Mouse (Mus musculus): ENCODE measurements around the gene AC134908.4. TPM values are rescaled to one million over a fixed set of nuclear protein-coding genes. Genes with fewer than 3 reads are reported as not detected.
A peak's percentile ranks its signal among the peaks of the same experiment; 100 is the strongest.

AC134908.4 gene
- total RNA-seq, 2 experiments from 2014 or later: not detected

DNA sequence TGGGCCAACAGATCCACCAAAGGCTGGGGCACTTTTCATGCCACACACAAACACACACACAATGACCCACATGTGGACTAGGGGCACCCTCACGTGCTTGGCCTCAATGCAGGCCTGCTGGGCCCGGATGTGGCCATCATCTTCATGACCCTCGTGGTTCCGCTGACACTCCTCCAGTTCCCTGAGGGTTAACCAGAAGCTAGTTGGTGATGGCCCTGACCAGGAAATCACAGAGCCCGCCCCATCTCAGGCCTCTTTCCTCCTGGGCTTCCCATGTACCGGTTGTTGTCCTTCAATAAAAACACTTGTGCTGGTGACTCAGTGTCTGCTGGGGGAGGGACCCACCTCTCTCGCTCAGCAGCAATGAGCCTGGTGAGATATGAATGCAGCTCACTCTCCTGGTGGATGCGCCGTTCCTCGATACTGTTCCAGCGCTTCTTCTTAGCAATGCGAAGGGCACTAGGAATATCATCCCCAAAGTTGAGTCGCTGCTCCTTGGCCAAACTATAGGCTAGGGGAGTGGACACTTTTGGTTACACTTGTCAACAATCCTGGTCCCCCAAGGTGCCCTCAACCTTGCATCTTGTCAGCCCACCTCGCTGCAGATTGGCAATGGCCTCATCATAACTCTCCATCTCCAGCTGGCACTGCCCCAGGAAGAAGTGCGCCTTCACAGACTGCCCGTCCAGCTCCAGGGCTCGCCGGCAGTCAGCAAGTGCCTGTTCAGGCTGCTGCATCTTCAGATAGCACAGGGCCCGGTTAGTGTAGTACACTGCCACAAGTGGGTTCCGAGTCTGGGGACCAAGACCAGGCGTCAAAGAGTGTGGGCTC lies 36.2 kb upstream of the AC134908.4 start:
- DNase-seq: no peak

DNA sequence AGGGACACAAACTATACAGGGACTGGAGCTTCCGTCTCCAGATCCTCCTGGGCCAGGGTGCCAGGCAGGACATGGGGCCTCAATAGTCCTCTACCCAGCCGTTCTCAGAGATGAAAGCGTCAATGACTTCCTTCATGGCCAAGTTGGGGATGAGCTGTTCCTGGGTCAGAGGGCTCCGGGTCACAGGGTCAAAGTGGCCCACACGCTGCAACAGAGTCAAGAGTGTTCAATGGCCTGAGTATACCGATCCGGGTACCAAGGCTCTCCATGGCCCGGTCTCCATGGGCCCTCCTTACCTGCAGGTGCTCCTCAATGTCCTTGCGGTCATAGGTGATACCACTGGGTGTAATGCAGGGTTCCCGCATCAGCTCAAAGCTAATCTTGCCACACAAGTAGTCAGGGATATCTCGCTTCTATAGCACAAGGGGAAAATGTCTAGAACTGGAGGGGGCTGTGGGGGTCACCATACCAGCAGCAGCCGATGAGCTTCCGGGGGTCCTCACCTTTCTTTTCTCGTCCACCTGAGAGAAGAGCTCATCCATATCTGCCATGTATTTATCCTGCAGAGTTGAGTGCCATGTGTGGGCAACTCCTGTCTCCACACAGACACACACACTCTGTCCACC lies 35.5 kb upstream of the AC134908.4 start:
- no peak for DNase-seq

DNA sequence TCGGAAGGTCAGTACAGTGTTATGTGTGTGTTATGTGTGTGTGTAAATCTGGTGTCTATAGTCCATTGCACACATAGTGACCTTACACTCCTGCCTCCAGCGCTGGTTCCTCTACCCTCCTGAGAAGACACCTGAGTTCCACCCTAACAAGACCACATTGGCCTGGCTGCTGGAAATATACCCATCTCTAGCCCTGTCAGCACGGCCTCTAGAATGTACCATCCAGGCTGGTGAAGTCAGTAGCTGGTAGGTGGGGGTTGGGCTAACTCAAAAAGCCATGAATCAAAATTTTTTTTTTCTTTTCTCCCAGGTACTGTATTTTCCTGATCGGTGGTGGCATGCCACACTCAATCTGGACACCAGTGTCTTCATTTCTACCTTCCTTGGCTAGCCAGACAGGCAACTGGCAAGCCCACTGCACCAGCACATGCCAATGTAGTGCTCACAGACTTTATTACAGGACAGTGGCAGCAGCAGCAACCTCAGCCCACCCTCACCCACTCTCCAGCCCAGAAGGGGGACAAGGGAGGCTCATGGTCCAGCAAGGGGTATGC lies 34.8 kb upstream of the AC134908.4 start:
- no peak for DNase-seq

DNA sequence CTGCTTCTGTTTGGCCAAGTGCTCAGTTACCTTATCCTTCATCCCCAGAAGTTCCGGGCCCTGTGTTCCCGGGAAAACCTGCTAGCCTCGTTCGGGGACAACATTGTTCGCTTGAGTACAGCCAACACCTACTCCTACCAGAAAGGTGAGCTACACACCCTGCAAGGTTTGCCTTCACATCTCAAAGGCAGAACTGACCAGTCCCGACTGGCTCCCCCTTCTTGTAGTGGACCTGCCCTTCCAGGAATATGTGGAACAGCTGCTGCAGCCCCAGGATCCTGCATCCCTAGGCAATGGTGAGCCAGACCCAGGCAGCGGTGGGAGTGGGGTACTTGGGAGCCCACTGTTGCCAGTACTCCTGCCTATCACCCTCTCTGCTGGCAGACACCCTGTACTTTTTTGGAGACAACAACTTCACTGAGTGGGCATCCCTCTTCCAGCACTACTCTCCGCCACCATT lies 34.1 kb upstream of the AC134908.4 start:
- DNase-seq: no peak

DNA sequence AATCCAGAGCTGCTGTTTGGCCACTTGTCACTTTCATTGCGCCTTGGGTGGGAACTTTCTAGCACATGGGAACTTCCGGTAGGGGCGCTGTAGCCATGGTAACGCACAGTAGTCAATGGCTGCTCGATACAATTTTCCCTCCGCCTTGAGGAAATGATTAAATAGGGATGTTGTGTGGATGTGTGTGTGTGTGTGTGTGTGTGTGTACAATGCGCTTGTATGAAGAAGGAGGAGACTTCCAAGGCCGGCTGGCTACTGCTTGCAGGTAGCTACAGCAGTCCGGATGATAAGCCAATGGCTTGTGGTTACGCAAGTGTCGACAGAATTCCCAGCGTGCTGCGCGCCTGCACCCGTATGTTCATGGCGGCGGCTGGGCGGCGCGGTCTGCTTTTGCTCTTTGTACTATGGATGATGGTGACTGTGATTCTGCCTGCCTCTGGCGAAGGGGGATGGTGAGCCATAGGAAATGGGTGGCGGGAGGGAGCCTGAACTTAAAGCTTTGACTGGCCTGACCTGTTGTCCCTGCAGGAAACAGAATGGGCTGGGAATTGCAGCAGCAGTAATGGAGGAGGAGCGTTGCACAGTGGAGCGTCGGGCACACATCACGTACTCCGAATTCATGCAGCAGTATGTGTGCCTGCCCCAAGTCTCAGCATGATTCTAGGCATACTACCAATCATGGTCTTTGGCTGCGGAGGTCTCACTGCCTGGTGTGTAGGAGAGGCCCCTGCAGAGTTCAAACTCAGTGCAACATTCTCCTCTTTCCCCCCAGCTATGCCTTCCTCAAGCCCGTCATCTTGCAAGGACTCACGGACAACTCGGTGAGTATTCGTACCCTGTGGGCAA lies 33.5 kb upstream of the AC134908.4 start, which contains the start of gene Jmjd8:
Gene Jmjd8 (plus strand): TSS at position 156 of the 846 bp plus-strand sequence.
- DNase-seq: peak; percentile 72

DNA sequence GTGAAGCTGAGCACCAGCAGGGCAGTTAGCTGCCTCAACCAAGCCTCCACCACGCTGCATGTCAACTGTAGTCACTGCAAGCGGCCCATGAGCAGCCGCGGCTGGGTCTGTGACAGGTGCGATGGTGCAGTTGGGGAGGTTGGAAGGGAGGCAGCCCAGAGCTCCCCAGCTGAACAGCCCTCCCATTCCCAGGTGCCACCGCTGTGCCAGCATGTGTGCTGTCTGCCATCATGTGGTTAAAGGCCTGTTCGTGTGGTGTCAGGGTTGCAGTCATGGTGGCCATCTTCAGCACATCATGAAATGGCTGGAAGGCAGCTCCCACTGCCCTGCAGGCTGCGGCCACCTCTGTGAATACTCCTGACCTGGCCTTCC lies 32.8 kb upstream of the AC134908.4 start:
- DNase-seq: no peak

DNA sequence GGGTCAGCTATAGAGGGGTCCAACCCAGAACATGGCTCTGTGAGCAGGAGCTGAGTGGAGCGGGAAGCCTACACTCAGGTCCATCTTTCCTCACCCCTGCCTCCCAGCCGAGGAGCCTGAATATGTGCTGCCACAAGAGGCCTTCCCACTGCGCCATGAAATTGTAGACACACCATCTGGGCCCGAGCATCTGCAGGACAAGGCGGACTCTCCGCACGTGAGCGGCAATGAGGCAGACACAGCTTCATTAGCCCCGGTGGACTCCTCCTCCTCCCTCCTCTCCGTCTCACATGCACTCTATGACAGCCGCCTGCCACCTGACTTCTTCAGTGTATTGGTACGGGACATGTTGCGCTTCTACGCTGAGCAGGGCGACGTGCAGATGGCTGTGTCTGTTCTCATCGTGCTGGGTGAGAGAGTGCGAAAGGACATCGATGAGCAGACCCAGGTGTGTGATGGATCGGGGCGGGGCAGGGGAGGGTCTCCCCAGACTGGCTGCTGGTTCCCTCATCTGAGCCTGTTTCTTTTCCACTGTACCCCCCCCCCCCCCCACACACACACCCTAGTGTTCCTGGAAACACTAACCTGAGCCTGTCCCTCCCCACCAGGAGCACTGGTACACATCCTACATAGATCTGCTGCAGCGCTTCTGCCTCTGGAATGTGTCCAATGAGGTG lies 32.2 kb upstream of the AC134908.4 start:
- no peak for DNase-seq

DNA sequence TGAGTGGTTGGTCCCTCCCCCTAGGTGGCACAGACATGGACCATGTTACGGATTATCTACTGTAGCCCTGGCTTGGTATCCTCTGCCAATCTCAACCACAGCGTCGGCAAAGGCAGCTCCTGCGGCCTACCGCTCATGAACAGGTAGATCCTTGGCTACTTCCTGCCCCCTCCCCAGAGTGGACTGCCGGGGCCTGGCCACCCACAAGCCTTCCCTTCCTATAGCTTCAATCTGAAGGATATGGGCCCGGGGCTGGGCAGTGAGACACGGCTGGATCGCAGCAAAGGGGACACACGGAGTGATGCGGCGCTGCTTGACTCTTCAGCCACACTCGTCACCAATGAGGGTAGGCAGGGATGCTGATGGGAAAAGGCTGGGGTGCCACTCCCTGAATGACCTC lies 31.6 kb upstream of the AC134908.4 start:
- no peak for DNase-seq

DNA sequence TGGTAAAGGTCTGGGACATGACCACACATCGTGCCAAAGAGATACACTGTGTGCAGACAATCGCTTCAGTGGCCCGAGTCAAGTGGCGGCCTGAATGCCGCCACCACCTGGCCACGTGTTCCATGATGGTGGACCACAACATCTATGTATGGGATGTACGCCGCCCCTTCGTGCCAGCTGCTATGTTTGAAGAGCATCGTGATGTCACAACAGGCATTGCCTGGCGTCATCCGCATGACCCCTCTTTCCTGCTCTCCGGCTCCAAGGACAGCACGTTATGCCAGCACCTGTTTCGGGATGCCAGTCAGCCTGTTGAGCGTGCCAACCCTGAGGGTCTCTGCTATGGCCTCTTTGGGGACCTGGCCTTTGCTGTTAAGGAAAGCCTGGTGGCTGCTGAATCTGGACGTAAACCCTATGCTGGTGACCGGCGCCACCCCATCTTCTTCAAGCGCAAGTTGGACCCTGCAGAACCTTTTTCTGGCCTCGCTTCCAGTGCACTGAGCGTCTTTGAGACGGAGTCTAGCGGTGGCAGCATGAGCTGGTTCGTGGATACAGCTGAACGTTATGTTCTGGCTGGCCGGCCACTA lies 30.6 kb upstream of the AC134908.4 start:
- DNase-seq: no peak

DNA sequence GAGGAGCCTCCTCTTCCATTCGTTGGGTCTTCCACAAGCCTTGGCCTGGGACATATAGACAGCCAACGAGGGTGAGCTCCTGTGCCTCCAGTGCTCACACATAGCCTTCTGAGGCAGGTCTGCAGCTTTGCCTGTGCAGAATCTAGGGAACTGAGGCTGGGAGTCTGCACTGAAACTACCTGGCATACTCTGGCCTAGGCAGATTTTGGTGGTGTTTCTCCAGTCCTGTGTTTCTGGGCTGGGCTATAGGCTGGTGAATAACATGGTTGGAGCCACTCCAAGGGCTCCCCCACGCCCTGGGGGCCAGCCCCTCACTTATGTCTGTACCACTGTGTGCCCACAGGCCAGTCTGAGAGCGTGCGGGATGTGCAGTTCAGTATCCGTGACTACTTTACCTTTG lies 29.9 kb upstream of the AC134908.4 start:
- DNase-seq: no peak

DNA sequence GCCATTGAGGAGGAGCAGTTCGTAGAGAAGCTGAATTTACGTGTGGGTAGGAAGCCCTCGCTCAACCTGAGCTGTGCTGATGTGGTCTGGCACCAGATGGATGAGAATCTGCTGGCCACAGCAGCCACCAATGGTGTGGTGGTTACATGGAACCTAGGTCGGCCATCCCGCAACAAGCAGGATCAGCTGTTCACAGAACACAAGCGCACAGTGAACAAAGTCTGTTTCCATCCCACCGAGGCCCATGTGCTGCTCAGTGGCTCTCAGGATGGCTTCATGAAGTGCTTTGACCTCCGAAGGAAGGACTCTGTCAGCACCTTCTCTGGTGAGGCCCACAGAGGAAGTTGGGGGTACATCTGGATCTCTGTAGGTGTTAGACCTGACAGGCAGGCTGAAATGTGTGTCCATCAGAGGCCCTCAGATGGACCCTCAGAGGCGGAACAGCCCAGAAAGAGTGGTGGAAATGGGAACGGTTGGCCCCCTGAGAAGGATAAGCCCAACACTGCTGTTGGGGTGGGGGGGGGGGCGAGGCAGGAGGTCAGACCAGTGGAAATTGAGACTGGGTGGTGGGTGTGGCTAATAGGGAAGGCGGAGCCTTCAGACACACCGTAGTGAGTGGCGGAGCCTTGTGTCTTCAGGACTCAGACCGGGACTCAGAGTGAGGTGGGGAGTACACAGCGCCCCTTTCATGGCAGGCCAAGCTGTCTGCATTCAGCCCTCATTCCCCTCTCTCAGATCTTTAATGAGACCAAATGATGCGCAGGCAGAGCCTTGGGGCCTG lies 29.1 kb upstream of the AC134908.4 start:
- no peak for DNase-seq

DNA sequence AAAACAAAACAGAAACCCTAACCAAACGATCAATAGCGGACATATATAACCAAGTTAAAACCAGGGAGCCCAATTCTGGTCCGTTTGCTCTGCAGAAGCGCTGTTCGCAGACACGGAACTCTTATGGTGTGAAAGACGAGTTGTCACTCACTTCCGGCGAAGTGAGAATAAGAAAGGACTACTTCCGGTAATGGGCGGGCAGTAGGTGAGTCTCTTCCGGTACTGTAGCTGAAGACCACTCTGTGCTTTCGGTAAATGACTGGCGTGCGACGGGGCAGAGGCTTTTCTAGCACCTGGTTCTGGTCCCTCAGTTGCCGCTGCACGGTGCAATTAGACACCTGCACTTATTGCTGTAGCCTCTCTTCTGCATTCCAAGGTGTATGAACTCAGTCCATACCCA lies 28.0 kb upstream of the AC134908.4 start, which contains the start of gene Wdr24:
Gene Wdr24 (plus strand): TSS at position 176 of the 400 bp plus-strand sequence.
- DNase-seq: no peak

DNA sequence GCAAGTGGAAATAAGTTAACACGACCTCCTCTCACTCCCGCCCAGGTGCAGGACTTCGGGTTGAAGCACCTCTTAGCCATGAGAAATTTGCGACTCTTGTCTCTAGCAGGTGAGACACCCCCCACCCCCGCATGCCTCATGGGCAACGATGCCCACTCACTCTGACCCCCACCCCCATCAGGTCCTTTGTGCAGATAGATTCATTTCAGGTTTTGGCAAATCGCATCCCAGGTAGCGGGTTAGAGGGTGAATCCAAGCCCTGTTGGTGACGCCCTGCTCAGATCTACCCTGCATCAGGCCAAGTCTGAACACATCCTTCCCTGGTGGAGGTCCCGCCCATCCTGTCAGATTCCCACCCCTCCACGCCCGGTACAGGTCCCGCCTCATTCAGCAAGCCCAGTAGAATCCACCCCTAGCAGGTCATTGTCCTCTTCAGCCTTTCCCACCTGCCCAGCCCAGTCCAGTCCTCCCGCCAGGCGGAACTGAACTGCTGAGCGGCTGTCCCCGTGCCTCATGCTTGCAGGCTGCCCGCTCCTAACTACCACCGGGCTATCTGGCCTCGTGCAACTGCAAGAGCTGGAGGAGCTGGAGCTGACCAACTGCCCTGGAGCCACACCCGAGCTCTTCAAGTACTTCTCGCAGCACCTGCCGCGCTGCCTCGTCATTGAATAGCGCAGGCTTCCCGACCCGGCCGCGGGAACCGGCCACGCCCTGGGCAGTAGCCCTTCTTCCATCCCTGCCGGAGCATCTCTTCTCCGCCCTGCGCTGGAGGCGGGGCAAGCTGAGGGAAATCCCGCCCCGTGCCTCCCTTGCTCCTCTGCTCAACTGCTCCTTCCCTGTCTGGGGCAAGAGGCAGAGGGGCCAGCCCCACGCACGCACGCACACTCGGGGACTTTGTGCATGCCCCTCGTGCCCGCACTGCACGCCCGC lies 23.7 kb upstream of the AC134908.4 start:
- no peak for DNase-seq

DNA sequence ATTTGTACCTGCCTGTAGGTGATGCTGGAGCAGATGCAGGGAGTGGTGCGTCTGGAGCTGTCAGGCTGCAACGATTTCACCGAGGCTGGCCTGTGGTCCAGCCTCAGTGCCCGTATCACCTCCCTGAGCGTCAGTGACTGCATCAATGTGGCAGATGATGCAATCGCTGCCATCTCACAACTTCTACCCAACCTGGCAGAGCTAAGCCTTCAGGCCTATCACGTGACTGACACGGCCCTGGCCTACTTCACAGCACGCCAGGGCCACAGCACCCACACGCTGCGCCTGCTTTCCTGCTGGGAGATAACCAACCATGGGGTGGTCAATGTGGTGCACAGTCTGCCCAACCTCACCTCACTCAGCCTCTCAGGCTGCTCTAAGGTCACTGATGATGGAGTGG lies 22.2 kb upstream of the AC134908.4 start:
- DNase-seq: no peak

DNA sequence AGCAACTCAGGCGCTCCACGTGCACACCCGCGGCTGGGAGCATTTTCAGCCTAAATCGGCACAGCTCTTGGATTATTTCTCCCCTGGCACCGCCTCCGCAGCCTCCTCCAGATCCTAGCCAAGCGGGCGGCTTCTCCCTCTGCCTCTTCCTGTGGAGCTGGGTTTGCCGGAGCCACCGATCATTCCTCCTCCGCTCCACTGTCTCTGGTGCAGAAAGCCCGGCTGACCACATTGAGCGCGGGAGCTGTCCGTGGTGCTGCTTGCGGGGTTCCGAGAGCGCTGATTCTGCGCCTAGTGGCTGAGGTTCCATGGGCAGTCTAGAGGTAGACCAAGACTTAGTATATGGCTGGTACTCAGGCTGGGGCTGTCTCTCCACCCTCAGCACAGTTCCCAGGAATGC lies 18.0 kb upstream of the AC134908.4 start:
- DNase-seq: peak; percentile 55

DNA sequence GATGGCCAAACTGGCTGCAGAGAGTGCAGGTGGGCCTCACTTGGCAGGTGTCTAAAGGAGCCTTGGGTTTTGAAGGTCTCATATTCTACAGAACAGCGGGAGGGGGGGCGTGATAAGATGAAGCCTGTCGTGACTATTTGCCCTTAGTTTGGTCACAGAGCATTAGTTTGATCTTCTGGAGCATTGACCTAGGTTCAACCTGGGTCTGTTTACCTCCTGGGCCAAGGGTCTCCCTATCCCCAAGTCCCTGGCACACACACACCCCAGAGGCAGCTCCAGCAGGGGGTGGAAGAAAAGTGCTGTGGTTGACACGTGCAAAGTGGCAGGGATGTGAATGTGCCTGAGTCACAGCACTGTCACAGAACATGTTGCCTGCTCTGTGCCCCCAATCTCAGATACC lies 15.4 kb upstream of the AC134908.4 start:
- DNase-seq: no peak

DNA sequence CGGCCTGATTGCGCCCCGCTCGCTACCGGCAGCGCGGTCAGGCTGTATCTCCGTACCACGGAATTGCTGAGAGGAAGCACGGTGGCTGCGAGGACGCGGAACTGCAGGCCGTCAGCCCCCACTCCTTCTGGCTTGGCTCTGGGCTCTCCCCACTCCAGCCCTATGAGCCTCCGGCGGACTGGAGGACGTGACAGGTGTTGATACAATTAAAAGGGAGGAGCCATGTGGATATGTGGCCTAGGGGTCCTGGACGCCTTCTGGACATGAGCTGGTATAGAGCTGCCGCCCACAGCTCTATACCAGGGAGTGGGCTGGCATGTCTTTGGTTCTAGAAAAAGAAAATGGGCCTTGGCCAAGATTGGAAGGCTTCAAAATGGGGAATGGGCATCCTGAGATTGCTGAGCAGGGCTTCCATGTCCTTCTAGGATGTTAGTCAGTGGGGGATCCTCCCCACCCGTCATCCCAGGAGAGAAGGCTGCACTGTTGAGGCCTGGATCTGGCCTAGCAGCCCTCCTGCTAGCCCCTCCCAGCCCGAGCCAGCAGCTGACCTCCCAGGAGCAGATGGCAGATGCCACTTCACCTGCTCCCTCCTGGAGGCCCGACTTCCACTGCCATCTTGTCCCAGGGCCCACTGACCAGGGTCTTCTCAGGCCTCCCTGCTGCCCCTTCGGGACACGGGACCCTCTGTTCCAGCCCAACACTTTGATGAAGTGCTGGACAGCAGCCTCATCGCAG lies 14.3 kb upstream of the AC134908.4 start:
- no peak for DNase-seq

DNA sequence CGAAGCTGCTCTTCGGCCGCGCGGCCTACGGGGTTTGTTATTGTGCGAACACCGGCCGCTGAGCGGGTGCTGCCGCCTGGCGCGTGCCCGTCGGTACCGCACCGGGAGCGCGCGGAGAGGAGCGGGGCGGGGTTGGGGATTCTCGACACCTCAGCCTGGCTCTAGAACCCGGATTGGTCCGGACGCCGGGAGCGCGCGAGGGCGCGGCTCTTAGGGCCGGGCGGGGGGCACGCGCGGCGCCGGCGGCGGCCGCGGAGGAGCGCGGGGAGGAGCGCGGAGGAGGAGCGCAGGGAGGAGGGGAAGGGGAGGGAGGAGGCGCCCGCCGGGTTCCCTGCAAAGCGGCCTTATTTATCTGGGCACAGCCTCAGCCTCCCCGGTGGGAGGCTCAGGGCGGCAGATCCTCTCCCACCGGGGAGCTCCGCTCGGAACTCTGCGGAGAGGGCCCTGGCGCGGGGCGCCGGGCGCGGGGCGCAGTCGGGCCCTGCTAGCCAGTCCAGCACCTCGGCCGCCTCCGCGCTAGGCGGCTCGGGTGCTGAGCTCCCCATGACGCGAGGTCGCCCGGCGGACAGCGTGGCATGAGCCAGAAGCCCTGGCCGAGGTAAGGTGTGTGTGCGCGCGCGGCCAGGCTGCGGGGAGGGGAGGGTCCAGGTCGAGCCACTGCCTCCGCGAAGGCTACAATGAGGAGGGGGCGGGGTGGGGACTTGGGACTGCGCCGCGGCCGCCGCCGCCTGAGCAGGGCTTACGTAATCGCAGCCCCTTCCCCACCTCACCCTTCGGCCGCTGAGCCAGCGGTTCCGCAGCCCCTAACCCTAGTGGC lies 13.5 kb upstream of the AC134908.4 start, which contains the start of gene Fbxl16:
Gene Fbxl16 (plus strand): TSS at position 297 of the 817 bp plus-strand sequence.
- DNase-seq: peak; percentile 55
